Mouse (Mus musculus): ENCODE measurements around the gene Tmem107. TPM values are rescaled to one million over a fixed set of nuclear protein-coding genes. Genes with fewer than 3 reads are reported as not detected.

Gene Tmem107
- polyA plus RNA-seq, 2 experiments, result 47.8 to 54.4 TPM

GRCm38 (mm10) chr11:69075764-69076479 lies 5.3 kb downstream of the Tmem107 start:
- 59% methylated on average over 8 of the region's 9 CpGs for WGBS
- Histone ChIP-seq H3K4me2 (replicated peaks; ENCODE audit: low read depth, low read length, severe bottlenecking) (no peak overlapping the region), H3K9ac (ENCODE audit: low read depth, low read length, severe bottlenecking) (no peak overlapping the region), H3K4me1 (ENCODE audit: control insufficient read depth, insufficient read depth, low read length) (peaks cover 17% of the 10 kb centered on the region), H3K27ac (replicated peaks; ENCODE audit: low read depth, low read length) (no peak overlapping the region), H3K9me3 (ENCODE audit: control insufficient read depth, low read length) (no peaks in the 10 kb centered on the region), H3K27me3 (ENCODE audit: control insufficient read depth, insufficient read depth, low read length) (no peaks in the 10 kb centered on the region), H3K36me3 (ENCODE audit: control insufficient read depth, insufficient read depth, low read length) (no peaks in the 10 kb centered on the region), H3K4me3 (replicated peaks; ENCODE audit: low read length) (no peak overlapping the region)
- no peak for DNase-seq (ENCODE audit: low spot score)
- TF ChIP-seq POLR2A (IDR thresholded peaks at IDR 0.05; ENCODE audit: borderline replicate concordance, extremely low read depth, insufficient read depth, insufficient read length), result no peak
- no peak for ATAC-seq (ENCODE audit: low FRiP score, low read depth)

- ATAC-seq (ENCODE audit: low FRiP score, low read depth), result no peak
- DNase-seq (ENCODE audit: low spot score), result no peak
- WGBS, result 71% methylated on average over 5 of the region's 5 CpGs
These were observed 6.0 kb downstream of the Tmem107 start for GRCm38 (mm10) chr11:69076572-69076971.

GRCm38 (mm10) chr11:69077316-69077715 lies 6.7 kb downstream of the Tmem107 start:
- H3K4me1 ChIP-seq (ENCODE audit: control insufficient read depth, insufficient read depth, low read length), result peaks cover 13% of the 10 kb centered on the region
- no peak for ATAC-seq (ENCODE audit: low FRiP score, low read depth)
- H3K27me3 ChIP-seq (ENCODE audit: control insufficient read depth, insufficient read depth, low read length), result no peaks in the 10 kb centered on the region
- H3K4me3 ChIP-seq (replicated peaks; ENCODE audit: low read length), result no peak overlapping the region
- H3K9me3 ChIP-seq (ENCODE audit: control insufficient read depth, low read length), result no peaks in the 10 kb centered on the region
- no peak overlapping the region for H3K9ac ChIP-seq (ENCODE audit: low read depth, low read length, severe bottlenecking)
- 89% methylated on average over 9 of the region's 9 CpGs for WGBS
- H3K4me2 ChIP-seq (replicated peaks; ENCODE audit: low read depth, low read length, severe bottlenecking), result no peak overlapping the region
- no peak for TF ChIP-seq POLR2A (IDR thresholded peaks at IDR 0.05; ENCODE audit: borderline replicate concordance, extremely low read depth, insufficient read depth, insufficient read length)
- H3K36me3 ChIP-seq (ENCODE audit: control insufficient read depth, insufficient read depth, low read length), result no peaks in the 10 kb centered on the region
- no peak for DNase-seq (ENCODE audit: low spot score)
- H3K27ac ChIP-seq (replicated peaks; ENCODE audit: low read depth, low read length), result no peak overlapping the region

More at GRCm38 (mm10) chr11:69076572-69076971, 6.0 kb downstream of the Tmem107 start:
- Histone ChIP-seq H3K4me1 (ENCODE audit: control insufficient read depth, insufficient read depth, low read length) (peaks cover 13% of the 10 kb centered on the region), H3K36me3 (ENCODE audit: control insufficient read depth, insufficient read depth, low read length) (no peaks in the 10 kb centered on the region), H3K27ac (replicated peaks; ENCODE audit: low read depth, low read length) (no peak overlapping the region), H3K9me3 (ENCODE audit: control insufficient read depth, low read length) (no peaks in the 10 kb centered on the region), H3K4me2 (replicated peaks; ENCODE audit: low read depth, low read length, severe bottlenecking) (no peak overlapping the region), H3K9ac (ENCODE audit: low read depth, low read length, severe bottlenecking) (no peak overlapping the region), H3K4me3 (replicated peaks; ENCODE audit: low read length) (no peak overlapping the region), H3K27me3 (ENCODE audit: control insufficient read depth, insufficient read depth, low read length) (no peaks in the 10 kb centered on the region)
- no peak for TF ChIP-seq POLR2A (IDR thresholded peaks at IDR 0.05; ENCODE audit: borderline replicate concordance, extremely low read depth, insufficient read depth, insufficient read length)

GRCm38 (mm10) chr11:69078041-69078440 lies 7.4 kb downstream of the Tmem107 start:
- Histone ChIP-seq H3K36me3 (ENCODE audit: control insufficient read depth, insufficient read depth, low read length) (no peaks in the 10 kb centered on the region), H3K9me3 (ENCODE audit: control insufficient read depth, low read length) (no peaks in the 10 kb centered on the region), H3K4me2 (replicated peaks; ENCODE audit: low read depth, low read length, severe bottlenecking) (no peak overlapping the region), H3K4me3 (replicated peaks; ENCODE audit: low read length) (no peak overlapping the region), H3K27me3 (ENCODE audit: control insufficient read depth, insufficient read depth, low read length) (no peaks in the 10 kb centered on the region), H3K4me1 (ENCODE audit: control insufficient read depth, insufficient read depth, low read length) (peaks cover 9% of the 10 kb centered on the region; the same call in 1 of the 2 replicates), H3K27ac (replicated peaks; ENCODE audit: low read depth, low read length) (no peak overlapping the region), H3K9ac (ENCODE audit: low read depth, low read length, severe bottlenecking) (no peak overlapping the region)
- no peak for DNase-seq (ENCODE audit: low spot score)
- no peak for TF ChIP-seq POLR2A (IDR thresholded peaks at IDR 0.05; ENCODE audit: borderline replicate concordance, extremely low read depth, insufficient read depth, insufficient read length)
- WGBS, result 63% methylated on average over 6 of the region's 6 CpGs
- ATAC-seq (ENCODE audit: low FRiP score, low read depth), result no peak

GRCm38 (mm10) chr11:69078805-69079438 lies 8.3 kb downstream of the Tmem107 start:
- no peak for ATAC-seq (ENCODE audit: low FRiP score, low read depth)
- TF ChIP-seq POLR2A (IDR thresholded peaks at IDR 0.05; ENCODE audit: borderline replicate concordance, extremely low read depth, insufficient read depth, insufficient read length), result no peak

More at GRCm38 (mm10) chr11:69078805-69079438, 8.3 kb downstream of the Tmem107 start:
- 56% methylated on average over 5 of the region's 5 CpGs for WGBS
- Histone ChIP-seq H3K27ac (replicated peaks; ENCODE audit: low read depth, low read length) (no peak overlapping the region), H3K27me3 (ENCODE audit: control insufficient read depth, insufficient read depth, low read length) (no peaks in the 10 kb centered on the region), H3K36me3 (ENCODE audit: control insufficient read depth, insufficient read depth, low read length) (no peaks in the 10 kb centered on the region), H3K9me3 (ENCODE audit: control insufficient read depth, low read length) (no peaks in the 10 kb centered on the region), H3K4me2 (replicated peaks; ENCODE audit: low read depth, low read length, severe bottlenecking) (no peak overlapping the region), H3K9ac (ENCODE audit: low read depth, low read length, severe bottlenecking) (no peak overlapping the region), H3K4me1 (ENCODE audit: control insufficient read depth, insufficient read depth, low read length) (peaks cover 4% of the 10 kb centered on the region; the same call in 1 of the 2 replicates), H3K4me3 (replicated peaks; ENCODE audit: low read length) (no peak overlapping the region)
- DNase-seq (ENCODE audit: low spot score), result no peak

Data from limb, embryonic 14.5 days (tissue).